Mouse (Mus musculus) heart, adult 18-20 months (tissue): ENCODE data around the gene Pdk1. TPM values are rescaled to one million over a fixed set of nuclear protein-coding genes. Genes with fewer than 3 reads are reported as not detected.
A peak's percentile ranks its signal among the peaks of the same experiment; 100 is the strongest.
"Not testable (repeated sequence)": the region's sequence is repeated elsewhere in the genome, so short reads cannot be mapped to it uniquely, and the experiment has no call there.

Experiments
- DNase-seq, 2 experiments: peaks; one replicate each; pipeline ENCODE4 v3.0.0; 2021 to 2022; ENCODE audit warnings: mixed read lengths in 1 of 2
- total RNA-seq, 2 experiments: library from RNA; stranded (reverse); gene quantifications; 2 replicates each; pipeline ENCODE4 v1.2.3; 2021

Pdk1 gene
- total RNA-seq, 2 experiments from 2014 or later = 177 to 179 TPM

DNA sequence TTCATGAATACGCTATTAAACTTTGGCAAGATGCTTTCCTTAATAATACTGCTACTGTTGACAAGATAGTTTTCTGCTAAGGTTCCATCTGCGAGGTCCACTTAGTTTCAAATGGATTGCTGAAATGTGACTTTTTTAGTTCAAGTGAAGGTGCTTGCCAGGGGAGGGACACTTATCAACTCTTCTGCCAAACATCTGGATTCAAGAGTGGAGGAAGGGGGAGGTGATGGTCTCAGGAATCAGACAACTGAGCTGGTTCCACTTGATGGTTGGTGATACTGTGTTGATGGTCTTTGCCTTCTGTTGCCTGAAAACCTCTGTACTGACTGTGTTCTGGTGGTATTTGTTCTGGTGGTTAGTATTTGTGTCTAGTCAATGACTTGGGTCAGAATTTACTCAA is 1.4 kb downstream of the Pdk1 start:
- no peak for DNase-seq

DNA sequence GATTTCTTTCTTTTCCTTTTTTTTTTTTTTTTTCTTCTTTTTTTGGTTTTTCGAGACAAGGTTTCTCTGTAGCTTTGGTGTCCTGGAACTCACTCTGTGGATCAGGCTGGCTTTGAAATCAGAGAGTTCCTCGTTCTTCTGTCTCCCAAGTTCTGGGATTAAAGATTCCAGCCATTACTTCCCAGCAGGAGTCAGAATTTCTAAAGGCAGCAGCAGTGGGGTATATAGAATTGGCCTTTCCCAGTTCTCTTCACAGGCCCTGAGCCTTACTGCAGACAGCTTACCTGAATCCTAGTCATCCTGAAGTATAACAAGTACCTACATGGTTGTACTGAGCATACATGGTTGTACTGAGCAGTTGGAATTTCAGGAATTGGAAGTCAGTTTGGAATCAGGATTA is 1.8 kb downstream of the Pdk1 start:
- no peak for DNase-seq

DNA sequence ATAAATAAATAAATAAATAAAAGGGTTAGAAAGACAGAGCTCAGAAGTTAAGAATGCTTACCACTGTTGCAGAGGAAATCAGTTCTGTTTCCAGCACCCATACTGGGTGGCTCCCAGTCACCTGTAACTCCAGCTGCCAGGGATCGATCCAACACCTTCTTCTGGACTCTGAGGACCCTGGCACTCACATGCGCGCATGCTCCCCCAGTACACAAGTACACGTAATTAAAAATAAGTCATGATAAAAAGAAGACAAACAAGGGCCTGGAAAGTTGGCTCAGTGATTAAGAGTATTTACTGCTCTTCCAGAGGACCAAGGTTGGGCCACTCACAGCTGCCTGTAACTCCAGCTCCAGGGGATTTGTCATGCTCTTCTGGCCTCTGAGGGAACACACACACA is 4.8 kb downstream of the Pdk1 start:
- peak in 1 of 2 experiments; percentile 52 for DNase-seq

DNA sequence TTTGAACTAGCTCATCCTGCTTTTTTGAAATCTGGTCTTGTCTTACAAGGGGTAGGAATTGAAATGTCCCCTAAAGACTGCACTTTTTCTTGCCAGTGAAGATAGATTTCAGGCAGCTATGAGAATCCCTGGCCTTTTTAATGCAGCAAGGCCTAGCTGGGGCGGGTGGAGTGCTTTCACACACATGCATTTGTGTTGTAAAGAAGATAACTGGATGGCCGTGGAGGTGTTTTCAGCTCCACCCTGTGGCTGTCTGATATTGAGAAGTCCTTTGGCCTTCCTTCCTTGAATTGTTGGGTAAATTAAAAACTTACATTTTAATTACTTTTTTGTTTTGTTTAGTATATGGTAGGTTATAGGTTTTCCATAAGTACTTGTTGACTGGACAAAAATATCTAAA is 5.4 kb downstream of the Pdk1 start:
- DNase-seq = no peak

DNA sequence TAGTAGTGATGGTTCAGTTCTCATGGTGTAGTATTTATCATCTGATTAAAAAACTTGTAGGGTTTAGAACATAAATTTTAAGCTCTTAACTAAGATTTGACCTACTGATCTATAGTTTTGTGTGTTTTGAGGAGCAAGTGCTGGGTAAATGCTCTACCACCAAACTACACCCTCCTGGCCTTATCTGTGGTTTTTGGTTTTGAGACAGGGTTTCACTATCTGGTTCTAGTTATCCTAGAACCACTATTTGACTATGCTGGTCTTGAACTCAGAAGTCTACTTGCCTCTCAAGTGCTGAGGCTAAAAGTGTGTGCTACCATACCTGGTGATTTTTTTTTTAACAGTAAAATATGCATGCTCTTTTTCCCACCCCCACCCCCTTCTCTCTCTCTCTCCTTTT is 5.9 kb downstream of the Pdk1 start:
- no peak for DNase-seq

DNA sequence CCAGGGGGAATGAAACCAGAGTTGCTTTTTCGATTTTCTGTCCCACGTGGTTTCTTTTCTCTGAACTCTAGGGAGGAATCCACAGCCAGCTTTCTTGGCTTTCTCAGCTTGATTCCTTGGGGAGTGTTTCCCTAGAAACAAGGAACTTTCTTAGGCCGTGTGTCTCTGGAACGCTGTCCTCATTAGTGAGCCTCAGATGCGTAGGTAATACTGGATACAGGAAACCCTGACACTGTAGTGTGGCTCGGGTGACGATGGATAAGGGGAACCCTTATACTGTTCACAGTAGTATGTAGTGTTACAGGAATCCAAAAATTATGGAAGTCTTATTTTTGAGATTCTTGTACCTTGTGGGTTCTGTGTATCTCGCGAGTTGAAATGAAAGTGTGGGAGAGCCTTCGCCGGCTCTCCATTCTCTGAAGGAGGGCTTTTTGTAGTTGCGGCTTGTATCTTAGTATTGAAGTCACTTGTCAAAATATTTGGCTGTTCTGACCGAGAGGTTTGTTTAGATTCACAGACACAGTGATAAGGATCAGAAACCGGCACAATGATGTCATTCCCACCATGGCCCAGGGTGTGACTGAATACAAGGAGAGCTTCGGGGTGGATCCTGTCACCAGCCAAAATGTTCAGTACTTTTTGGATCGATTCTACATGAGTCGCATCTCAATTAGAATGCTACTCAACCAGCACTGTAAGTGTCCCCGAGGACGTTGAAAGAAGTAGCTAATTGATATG is 10.1 kb downstream of the Pdk1 start:
- no peak for DNase-seq

DNA sequence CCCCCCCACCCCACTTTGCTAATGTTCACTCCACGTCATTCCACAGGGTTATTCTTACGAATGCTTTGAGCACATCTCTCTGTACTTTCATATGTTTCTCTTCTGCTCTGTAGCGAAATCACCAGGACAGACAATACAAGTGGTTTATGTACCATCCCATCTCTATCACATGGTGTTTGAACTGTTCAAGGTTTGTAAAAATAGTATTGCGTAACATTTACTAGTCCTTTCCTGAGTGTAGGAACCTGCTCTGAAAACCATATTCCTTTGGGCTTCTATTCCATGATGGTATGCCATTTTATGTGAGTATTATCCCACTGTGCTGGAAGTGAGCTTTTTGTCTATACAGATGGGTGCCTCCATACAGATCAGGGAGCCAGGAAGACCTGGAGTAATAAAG is 14.2 kb downstream of the Pdk1 start:
- DNase-seq = no peak

DNA sequence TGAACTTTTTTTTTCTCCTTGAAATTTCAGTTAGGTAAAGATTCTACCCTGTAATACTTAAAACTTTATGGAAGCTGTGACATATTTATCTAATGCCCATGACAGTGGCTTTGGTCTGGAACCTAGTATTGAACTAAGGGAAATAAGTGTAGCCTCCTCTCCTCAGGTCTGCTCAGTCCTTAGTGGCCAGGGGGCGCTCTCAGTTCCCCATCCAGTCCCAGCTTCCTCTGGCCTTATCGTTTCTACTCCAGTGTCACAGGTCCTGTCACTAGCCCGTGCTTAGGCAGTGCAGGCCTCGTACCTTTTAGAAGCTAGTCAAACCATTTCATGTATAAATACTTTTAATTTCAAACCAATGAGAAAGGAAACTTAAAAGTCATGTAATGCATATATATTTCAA is 15.4 kb downstream of the Pdk1 start:
- no peak for DNase-seq

DNA sequence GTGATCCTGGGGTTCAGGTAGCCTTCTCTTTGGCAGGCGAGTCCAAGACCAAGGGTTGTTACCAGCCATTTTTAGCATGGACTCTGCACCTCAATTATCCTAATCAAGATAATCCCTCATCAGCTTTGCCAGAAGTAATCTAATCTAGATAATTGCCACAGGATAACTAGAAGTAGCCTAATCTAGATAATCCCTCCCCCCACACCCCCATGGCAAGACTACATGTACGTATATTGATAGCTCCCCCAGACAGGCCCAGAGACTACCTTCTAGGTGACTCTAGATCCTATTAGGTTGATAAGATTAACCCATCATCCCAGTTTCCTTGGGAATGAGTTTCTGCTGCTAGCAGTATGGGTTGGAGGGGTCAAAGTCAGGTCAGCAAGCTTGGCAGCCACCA is 18.5 kb downstream of the Pdk1 start:
- no peak for DNase-seq

DNA sequence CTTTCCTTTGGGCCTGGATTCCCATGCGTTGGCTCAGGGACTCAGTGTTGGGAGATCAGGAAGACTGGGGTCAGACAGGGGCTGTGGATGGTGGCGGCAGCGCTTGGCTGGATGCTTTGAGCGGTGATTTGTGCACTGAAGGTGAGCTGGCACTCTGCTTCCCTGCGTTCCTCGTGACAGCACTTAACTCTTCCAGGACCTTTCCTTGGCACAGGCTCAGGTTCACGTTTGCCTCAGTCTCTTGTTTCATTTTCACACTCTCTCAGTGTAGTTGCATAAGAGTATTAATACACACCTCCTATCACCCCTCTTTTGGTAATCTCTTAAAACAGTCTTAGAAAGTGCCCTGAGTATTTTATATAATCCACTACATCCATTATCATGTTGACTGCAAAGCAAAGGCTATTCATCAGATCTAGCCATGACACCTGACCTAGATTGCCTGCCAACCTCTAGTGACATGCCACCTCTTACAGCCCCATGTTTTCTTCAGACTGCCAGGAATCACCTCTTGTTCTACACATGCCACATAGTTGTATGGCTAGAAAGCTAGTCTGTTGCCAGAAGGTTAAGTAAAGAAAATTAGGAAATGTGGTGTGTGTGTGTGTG is 19.8 kb downstream of the Pdk1 start:
- peak in 1 of 2 experiments; percentile 37 for DNase-seq

DNA sequence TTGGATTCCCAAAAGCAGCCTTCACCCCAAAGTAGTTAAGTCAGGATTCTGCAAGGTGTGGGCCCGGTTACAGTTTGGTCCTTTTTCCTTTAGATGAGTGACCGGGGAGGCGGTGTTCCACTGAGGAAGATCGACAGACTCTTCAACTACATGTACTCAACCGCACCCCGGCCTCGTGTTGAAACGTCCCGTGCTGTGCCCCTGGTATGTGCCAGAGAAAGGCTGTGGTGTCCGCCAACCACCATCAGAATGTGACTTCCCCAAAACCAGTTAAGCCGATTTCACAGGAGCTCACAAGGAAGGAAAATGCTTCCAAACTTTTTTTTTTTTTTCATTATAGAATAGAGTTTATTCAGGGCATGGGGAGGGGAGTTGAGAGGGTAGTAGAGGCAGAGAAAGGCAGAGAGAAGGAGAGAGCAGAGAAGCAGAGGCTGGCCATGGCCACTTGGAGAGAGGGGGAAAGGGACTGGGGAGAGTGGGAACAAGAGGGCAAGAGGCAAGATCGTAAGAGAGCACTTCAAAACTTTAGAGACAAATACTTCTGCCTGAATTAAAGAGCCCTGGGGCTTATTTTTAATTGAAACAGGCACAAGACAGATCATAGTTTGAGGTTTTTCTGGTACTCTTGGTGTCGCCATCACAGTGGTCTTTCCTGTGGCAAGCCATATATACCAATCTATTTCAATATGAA is 22.7 kb downstream of the Pdk1 start:
- no peak for DNase-seq

DNA sequence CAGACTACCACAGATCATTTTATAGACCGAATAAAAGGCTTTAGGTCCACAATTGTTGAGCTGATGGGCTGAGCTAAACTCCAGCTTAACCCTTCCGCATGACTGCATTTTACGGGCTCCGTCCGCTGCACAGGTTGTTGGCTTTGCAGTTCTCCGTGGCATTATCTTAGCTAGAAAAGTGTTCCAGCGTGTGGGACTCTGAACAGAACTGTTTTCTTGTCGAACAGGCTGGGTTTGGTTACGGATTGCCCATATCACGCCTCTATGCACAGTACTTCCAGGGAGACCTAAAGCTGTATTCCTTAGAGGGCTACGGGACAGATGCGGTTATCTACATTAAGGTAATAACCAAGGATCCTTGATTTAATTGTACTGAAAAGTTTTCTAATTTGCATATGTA is 24.4 kb downstream of the Pdk1 start:
- DNase-seq = no peak

DNA sequence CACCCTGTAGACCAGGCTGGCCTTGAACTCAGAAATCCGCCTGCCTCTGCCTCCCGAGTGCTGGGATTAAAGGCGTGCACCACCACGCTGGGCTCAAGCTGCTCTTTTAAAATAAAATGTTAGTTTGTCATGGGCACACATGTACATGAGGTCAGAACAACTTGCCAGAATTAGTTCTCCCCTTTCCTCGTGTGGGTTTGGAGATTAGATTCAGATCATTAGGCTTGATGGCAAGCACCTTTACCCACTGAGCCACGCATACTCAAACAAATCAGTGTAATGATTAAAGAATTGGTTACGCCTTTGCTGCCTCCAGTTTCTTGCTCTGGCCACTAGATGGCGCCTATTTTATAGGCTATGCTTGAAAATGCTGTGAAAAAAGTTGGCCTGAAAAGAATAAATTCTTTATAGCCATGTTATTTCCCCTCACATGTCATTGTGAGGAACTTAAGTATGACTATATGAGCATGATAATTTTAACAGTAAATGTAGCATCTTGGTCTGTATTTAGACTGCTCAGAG is 25.4 kb downstream of the Pdk1 start:
- DNase-seq = peak; percentile 22 to 65

DNA sequence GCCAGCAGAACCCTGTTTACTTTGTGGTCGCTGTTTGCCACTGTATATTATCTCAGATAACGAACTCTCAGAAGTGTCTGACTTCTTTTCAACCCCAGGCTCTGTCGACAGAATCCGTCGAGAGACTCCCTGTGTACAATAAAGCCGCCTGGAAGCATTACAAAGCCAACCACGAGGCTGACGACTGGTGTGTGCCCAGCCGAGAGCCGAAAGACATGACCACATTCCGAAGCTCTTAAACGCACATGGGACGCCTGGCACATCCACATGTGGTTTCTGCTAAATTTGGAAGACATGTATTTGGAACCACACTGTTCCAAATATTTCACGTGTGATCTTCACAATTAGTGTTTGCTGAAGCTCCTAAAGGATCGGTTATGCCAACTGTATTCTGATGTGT is 26.9 kb downstream of the Pdk1 start:
- peak; percentile 47 to 55 for DNase-seq

DNA sequence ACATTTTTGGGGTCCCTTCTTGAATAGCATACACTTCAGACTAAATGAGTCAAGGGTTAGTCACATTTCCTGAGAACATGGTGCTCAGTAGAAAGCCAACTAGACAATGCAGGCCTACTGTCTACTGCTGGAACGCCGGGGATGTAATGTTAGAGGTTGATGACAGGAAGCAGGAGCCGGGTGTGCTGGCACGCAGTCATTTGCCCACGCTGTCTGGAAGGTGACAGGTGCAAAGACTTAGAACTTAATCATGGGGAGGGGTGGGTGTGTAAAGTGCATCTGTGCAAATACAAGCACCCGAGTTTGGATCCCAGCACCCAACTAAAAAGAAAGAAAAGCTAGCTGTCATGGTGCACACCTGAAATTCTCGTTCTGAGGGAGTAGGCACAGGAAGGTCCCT is 32.1 kb downstream of the Pdk1 start:
- no peak for DNase-seq

DNA sequence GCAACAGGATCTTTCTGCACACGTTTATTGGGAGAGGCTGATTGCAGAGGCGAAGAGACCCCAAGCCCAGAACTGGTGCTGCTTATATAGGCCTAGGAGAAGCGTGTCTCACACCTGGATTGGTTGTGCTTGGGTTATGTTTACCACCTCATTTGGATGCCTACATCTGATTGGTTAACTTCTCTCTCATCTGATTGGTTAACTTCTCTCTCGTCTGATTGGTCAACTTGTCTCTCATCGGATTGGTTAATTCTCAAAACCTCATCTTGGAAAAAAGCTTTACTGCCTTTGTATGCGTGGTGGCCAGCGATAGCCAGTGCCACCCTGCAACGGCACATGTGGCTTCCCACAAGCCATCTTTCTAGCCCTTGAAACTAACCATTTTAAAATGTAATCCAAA is 33.3 kb downstream of the Pdk1 start:
- DNase-seq = not testable (repeated sequence)

DNA sequence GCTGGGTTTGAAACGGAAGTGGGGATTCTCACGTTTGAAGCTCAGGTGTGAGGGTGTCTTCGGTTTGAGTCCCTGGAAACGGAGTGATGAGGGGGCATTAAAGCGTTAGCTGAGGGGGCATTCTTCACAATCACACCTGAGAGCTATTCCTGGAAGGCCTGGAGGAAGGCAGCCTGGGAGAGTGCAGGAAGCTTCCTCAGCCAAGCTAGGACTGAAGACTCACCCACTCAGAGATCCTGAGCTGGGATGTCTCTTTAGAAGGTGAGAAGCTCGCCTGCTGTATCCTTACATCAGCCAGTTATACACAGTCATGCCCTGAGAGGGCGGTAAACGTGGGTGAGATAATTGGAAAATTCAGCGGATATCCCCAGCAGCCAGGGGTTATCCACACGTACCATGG is 40.9 kb downstream of the Pdk1 start:
- no peak for DNase-seq

DNA sequence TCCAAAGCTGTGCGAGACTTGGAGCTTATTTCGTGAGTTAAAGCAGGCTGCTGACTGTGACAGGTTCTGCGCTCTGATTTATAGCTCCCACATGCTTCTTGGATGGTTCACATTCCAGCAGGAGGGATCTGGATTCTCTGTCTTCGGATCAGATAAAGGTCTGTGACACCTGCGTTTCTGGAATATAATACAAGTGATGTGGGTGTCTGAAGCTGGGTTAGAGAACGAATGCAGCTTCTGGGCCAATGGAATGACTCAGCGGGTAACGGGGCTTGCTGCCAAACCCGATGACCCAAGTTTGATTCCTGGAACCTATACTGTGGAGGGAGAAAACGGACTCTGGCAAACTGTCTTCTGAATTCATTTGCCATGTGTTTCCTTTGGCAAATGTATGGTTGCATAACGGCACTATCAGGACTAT is 46.2 kb downstream of the Pdk1 start:
- DNase-seq = peak in 1 of 2 experiments; percentile 6

DNA sequence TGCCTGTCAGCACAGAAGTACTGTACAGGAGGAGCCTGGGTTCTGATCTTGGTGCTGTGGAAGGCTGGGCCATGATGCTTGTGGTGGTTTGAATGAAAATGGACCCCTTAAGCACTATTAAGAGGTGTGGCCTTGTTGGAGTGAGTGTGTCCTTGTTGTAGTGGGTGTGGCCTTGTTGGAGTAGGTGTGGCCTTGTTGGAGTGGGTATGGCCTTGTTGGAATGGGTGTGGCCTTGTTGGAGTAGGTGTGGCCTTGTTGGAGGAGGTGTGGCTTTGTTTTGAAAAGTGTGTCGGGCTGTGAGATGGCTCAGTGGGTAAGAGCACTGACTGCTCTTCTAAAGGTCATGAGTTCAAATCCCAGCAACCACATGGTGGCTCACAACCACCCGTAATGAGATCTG is 51.9 kb downstream of the Pdk1 start:
- DNase-seq = not testable (repeated sequence)

DNA sequence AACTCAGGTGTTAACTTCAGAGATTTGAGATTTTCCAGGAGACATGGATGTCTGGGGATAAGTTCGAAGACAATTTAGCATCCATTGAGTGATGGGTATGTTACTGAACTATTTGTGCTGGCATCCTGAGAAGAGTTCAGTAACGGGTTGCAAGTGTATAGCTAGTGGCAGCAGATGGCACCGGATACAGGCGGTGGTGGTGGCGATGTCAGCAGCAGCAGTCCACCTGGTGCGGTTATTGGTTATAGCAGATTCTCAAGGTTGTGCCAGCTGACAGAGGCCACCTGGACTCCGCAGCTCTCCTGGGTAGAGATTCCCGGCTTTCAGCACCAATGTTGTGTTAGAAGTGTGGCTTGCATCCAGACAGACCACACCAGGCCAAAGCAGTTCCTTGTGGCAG is 61.0 kb downstream of the Pdk1 start:
- no peak for DNase-seq

DNA sequence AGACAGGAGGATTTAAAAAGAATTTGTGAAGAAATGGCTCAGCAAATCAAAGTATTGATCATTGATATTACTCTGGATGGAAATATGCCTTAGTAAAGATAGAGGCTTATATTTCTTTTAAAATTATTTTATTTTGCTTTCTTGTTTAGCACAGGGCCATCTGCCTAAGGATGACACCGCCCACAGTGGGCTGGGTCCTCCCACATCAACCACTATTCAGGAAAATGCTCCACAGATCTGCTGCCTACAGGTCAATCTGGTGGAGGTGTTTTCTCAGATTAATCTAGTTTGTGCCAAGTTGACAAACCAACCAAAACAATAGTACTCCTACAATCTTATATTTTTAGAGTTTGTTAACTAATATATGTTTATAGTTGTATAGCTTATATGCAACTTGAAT is 63.7 kb downstream of the Pdk1 start:
- no peak for DNase-seq

DNA sequence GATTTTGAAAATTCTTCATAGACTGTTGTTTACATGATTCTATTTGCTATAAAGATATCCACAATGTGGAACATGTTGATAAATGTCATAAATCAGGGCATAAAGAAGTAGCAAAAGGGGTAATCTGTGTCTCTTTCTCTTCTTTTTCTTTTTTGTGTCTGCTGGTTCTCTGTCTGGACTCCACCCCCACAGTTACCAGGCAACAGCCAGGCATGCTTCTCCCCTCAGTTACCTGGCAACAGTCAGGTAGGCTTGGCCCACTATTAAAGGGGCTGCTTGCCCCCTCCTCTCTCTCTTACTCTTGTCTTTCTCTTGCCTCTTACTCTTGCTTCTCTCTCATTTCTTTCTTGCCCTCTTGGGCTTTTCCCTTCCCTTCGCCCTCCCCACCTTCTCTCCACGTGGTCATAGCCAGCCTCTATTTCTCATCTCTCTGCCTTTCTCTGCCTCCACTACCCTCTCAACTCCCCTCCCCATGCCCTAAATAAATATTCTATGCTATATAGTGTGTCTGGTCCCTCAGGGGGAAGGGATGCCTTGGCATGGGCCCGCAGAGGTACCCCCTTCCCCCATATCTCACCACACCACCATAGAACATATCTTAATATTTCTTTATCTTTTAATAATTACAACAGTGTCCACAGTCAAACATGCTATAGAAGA is 64.8 kb downstream of the Pdk1 start:
- no peak for DNase-seq
